Mouse (Mus musculus) liver, embryonic 14.5 days (tissue): ENCODE results near the gene Knstrn.

Experiments used
- CTCF ChIP-seq: IDR thresholded peaks from 2 replicates; pipeline ENCODE4 v1.5.1; 2016; ENCODE audit warnings: antibody characterized with exemption, low read depth, control low read depth
- EP300 ChIP-seq: IDR thresholded peaks from 2 replicates; pipeline ENCODE4 v1.6.1; 2016; ENCODE audit warnings: antibody characterized with exemption, low read depth

- TF ChIP-seq CTCF (no peak), EP300 (peak; percentile 32)
Measured at GRCm38 (mm10) chr2:118861454-118862339, 47.9 kb downstream of the Knstrn start, which contains the start of gene Ivd.
